Mouse (Mus musculus) lung, embryonic 14.5 days (tissue): ENCODE results near the gene Tm2d3. TPM values are rescaled to one million over a fixed set of nuclear protein-coding genes. Genes with fewer than 3 reads are reported as not detected.

Source experiments
- ATAC-seq: fragments of 200-750 bp; cut with Nextera tagmentation; 2 replicates; pipeline ENCODE4 v1.8.0; 2017; ENCODE audit warnings: mild to moderate bottlenecking, moderate TSS enrichment, moderate library complexity; ENCODE audit not compliant: insufficient read depth
- DNase-seq: peaks from one replicate; pipeline ENCODE4 v3.0.0-alpha.2; 2015
- H3K27ac ChIP-seq: fragments of 300-500 bp; sonication (generic); 2 replicates; pipeline ENCODE4 v1.5.1; 2014; ENCODE audit warnings: low read depth, mild to moderate bottlenecking, moderate library complexity
- H3K27me3 ChIP-seq: fragments of 300-500 bp; sonication (generic); 2 replicates; pipeline ENCODE4 v1.6.1; 2014; ENCODE audit warnings: low read length, control low read depth; ENCODE audit not compliant: insufficient read depth
- H3K36me3 ChIP-seq: fragments of 300-500 bp; sonication (generic); 2 replicates; pipeline ENCODE4 v1.6.1; 2014; ENCODE audit warnings: control low read depth; ENCODE audit not compliant: insufficient read depth
- H3K4me1 ChIP-seq: fragments of 300-500 bp; sonication (generic); 2 replicates; pipeline ENCODE4 v1.6.1; 2014; ENCODE audit warnings: antibody characterized with exemption, control low read depth; ENCODE audit not compliant: insufficient read depth
- H3K4me2 ChIP-seq: fragments of 300-500 bp; sonication (generic); 2 replicates; pipeline ENCODE4 v1.6.1; 2014; ENCODE audit warnings: mild to moderate bottlenecking
- H3K4me3 ChIP-seq: fragments of 300-500 bp; sonication (generic); 2 replicates; pipeline ENCODE4 v1.5.1; 2014; ENCODE audit warnings: low read depth, low read length
- H3K9ac ChIP-seq: fragments of 300-500 bp; sonication (generic); 2 replicates; pipeline ENCODE4 v1.6.1; 2014
- H3K9me3 ChIP-seq: fragments of 300-500 bp; sonication (generic); 2 replicates; pipeline ENCODE4 v1.6.1; 2016; ENCODE audit warnings: low read depth, low read length, control low read depth
- CTCF ChIP-seq: IDR thresholded peaks from 2 replicates; pipeline ENCODE4 v1.5.1; 2016; ENCODE audit warnings: antibody characterized with exemption, low read depth
- WGBS: fragments of 180-500 bp; shearing (Covaris S2); extraction: QIAGEN DNeasy Blood & Tissue Kit; methylation state at CpG from one replicate; pipeline ENCODE4 v1.1.7; 2014; 5-methylcytosine and 5-hydroxymethylcytosine counted together
- polyA plus RNA-seq: library from polyadenylated mRNA; unstranded; fragments of >200 nt; fragmentation: Nextera tagmentation; extraction: Ambion mirVana; gene quantifications from 2 replicates; pipeline ENCODE4 v1.2.1, GENCODE M21; 2014

Tm2d3 gene
- 70.4 and 76.3 TPM in 2 replicates for polyA plus RNA-seq

GRCm38 (mm10) chr7:65690869-65691268 is at the start of gene Tm2d3:
Gene Tm2d3, plus strand, starts transcription at chr7:65691169.
- no peak within 1 kb of the TSS for H3K9ac ChIP-seq
- H3K4me1 ChIP-seq: peaks cover 5% of the 10 kb centered on the region
- no peaks in the 10 kb centered on the region for H3K9me3 ChIP-seq
- H3K4me3 ChIP-seq: no peak within 1 kb of the TSS
- peaks cover 11% of the 10 kb centered on the region; the same call in 1 of the 2 replicates for H3K36me3 ChIP-seq
- ATAC-seq: no peak
- 83% methylated on average over 7 of the region's 7 CpGs for WGBS
- no peak for DNase-seq
- no peak within 1 kb of the TSS for H3K27ac ChIP-seq
- no peak within 1 kb of the TSS for H3K4me2 ChIP-seq
- TF ChIP-seq CTCF: no peak
- H3K27me3 ChIP-seq: no peaks in the 10 kb centered on the region

- Histone ChIP-seq H3K27ac (no peak overlapping the region), H3K4me3 (no peak overlapping the region), H3K9ac (no peak overlapping the region), H3K36me3 (no peaks in the 10 kb centered on the region), H3K27me3 (no peaks in the 10 kb centered on the region), H3K9me3 (no peaks in the 10 kb centered on the region), H3K4me1 (no peaks in the 10 kb centered on the region), H3K4me2 (no peak overlapping the region)
- 67% methylated on average over 6 of the region's 6 CpGs for WGBS
- TF ChIP-seq CTCF: peak; percentile 72
- no peak for ATAC-seq
- peak; percentile 59 for DNase-seq
These were observed 48.3 kb upstream of the Tm2d3 start for GRCm38 (mm10) chr7:65642371-65643304.

- peak overlapping the region; percentile 87 for H3K4me2 ChIP-seq
- H3K27me3 ChIP-seq: no peaks in the 10 kb centered on the region
- no peaks in the 10 kb centered on the region for H3K9me3 ChIP-seq
- H3K36me3 ChIP-seq: 0 out of 2 replicates have a peak, but pooled peaks cover 6% of the 10 kb centered on the region
- peak; percentile 45 for DNase-seq
- H3K27ac ChIP-seq: peak overlapping the region; percentile 30; the same call in 1 of the 2 replicates
- ATAC-seq: peak; percentile 39
- H3K9ac ChIP-seq: no peak overlapping the region
- TF ChIP-seq CTCF: 0 out of 2 replicates have a peak, but pooled peaks have one; percentile 28
- no peaks in the 10 kb centered on the region for H3K4me1 ChIP-seq
- 21% methylated on average over 6 of the region's 6 CpGs for WGBS
- H3K4me3 ChIP-seq: peak overlapping the region; percentile 68; the same call in 1 of the 2 replicates
These were observed 47.0 kb upstream of the Tm2d3 start for GRCm38 (mm10) chr7:65643861-65644421.

GRCm38 (mm10) chr7:65644643-65645351 is 46.2 kb upstream of the Tm2d3 start, which contains the start of gene Tarsl2:
Gene Tarsl2, plus strand, starts transcription at chr7:65644898.
- H3K36me3 ChIP-seq: peaks cover 8% of the 10 kb centered on the region; the same call in 1 of the 2 replicates
- peak within 1 kb of the TSS; percentile 67 for H3K27ac ChIP-seq
- peak within 1 kb of the TSS; percentile 60 for H3K9ac ChIP-seq
- ATAC-seq (peak; percentile 94), DNase-seq (peak; percentile 92)
- no peaks in the 10 kb centered on the region for H3K4me1 ChIP-seq
- H3K9me3 ChIP-seq: no peaks in the 10 kb centered on the region
- H3K4me3 ChIP-seq: peak within 1 kb of the TSS; percentile 68
- WGBS: 1% methylated on average over 64 of the region's 64 CpGs
- H3K27me3 ChIP-seq: no peaks in the 10 kb centered on the region
- TF ChIP-seq CTCF: no peak
- peak within 1 kb of the TSS; percentile 87 for H3K4me2 ChIP-seq

- WGBS: 83% methylated on average over 8 of the region's 8 CpGs
- ATAC-seq: no peak
- no peak overlapping the region for H3K9ac ChIP-seq
- H3K9me3 ChIP-seq: no peaks in the 10 kb centered on the region
- H3K27me3 ChIP-seq: no peaks in the 10 kb centered on the region
- peaks cover 8% of the 10 kb centered on the region; the same call in 1 of the 2 replicates for H3K36me3 ChIP-seq
- H3K4me1 ChIP-seq: no peaks in the 10 kb centered on the region
- H3K4me3 ChIP-seq: 0 out of 2 replicates have a peak overlapping the region, but pooled peaks have one; percentile 3
- H3K4me2 ChIP-seq: peak overlapping the region; percentile 87
- no peak for TF ChIP-seq CTCF
- DNase-seq: no peak
- no peak overlapping the region for H3K27ac ChIP-seq
These were observed 45.0 kb upstream of the Tm2d3 start for GRCm38 (mm10) chr7:65645996-65646395.

- DNase-seq (no peak), ATAC-seq (no peak)
- H3K9ac ChIP-seq: no peak overlapping the region
- no peak for TF ChIP-seq CTCF
- no peaks in the 10 kb centered on the region for H3K9me3 ChIP-seq
- 85% methylated on average over 4 of the region's 4 CpGs for WGBS
- no peak overlapping the region for H3K27ac ChIP-seq
- H3K36me3 ChIP-seq: peaks cover 8% of the 10 kb centered on the region; the same call in 1 of the 2 replicates
- no peaks in the 10 kb centered on the region for H3K27me3 ChIP-seq
- H3K4me1 ChIP-seq: no peaks in the 10 kb centered on the region
- no peak overlapping the region for H3K4me3 ChIP-seq
- no peak overlapping the region for H3K4me2 ChIP-seq
These were observed 40.3 kb upstream of the Tm2d3 start for GRCm38 (mm10) chr7:65650662-65651061.
